Mouse (Mus musculus) MEL (cell line): ENCODE data around the gene Rnf182. TPM values are rescaled to one million over a fixed set of nuclear protein-coding genes. Genes with fewer than 3 reads are reported as not detected.

ENCODE experiments used
- DNase-seq: peaks from one replicate; pipeline ENCODE4 v3.0.0; 2011; ENCODE audit warnings: low read depth, low spot score
- H3K27ac ChIP-seq: 2 replicates; pipeline ENCODE4 v1.5.1; 2012; ENCODE audit warnings: low read depth, mild to moderate bottlenecking, control low read depth, low read length, moderate library complexity; ENCODE audit not compliant: control insufficient read depth
- H3K27me3 ChIP-seq, 2 experiments: fragments of 150-350 bp in 1 of 2; sonication (generic) in 1 of 2; 2 replicates each; pipeline ENCODE4 v1.6.1; 2012; ENCODE audit warnings: low read length in 2 of 2, mild to moderate bottlenecking in 2 of 2, improper control_type of control experiment in 1 of 2, moderate library complexity in 1 of 2; ENCODE audit not compliant: insufficient read depth in 2 of 2, control insufficient read depth in 1 of 2
- H3K36me3 ChIP-seq, 2 experiments: 2 replicates each; pipeline ENCODE4 v1.6.1; 2012 to 2014; ENCODE audit warnings: low read length in 2 of 2, improper control_type of control experiment in 1 of 2, inconsistent platforms in 1 of 2, mild to moderate bottlenecking in 1 of 2; ENCODE audit not compliant: insufficient read depth in 2 of 2, control insufficient read depth in 1 of 2
- H3K4me1 ChIP-seq, 2 experiments: fragments of 150-350 bp in 1 of 2; sonication (generic) in 1 of 2; 2 replicates each; pipeline ENCODE4 v1.6.1; 2012; ENCODE audit warnings: low read length in 2 of 2, improper control_type of control experiment in 1 of 2, mild to moderate bottlenecking in 1 of 2; ENCODE audit not compliant: insufficient read depth in 2 of 2, control insufficient read depth in 1 of 2
- H3K4me3 ChIP-seq, 2 experiments: fragments of 150-350 bp in 1 of 2; sonication (generic) in 1 of 2; 2 replicates each; pipeline ENCODE4 v1.5.1; 2012; ENCODE audit warnings: low read depth in 2 of 2, low read length in 2 of 2, mild to moderate bottlenecking in 2 of 2, moderate library complexity in 2 of 2, control low read depth in 1 of 2, improper control_type of control experiment in 1 of 2; ENCODE audit not compliant: control insufficient read depth in 1 of 2, insufficient read depth in 1 of 2
- H3K79me2 ChIP-seq: 2 replicates; pipeline ENCODE4 v1.6.1; 2012; ENCODE audit warnings: mild to moderate bottlenecking, low read length, moderate library complexity; ENCODE audit not compliant: control insufficient read depth, poor library complexity, insufficient read depth
- H3K9ac ChIP-seq: 2 replicates; pipeline ENCODE4 v1.6.1; 2012; ENCODE audit warnings: low read depth, mild to moderate bottlenecking, control low read depth, low read length, moderate library complexity; ENCODE audit not compliant: control insufficient read depth, poor library complexity, severe bottlenecking
- H3K9me3 ChIP-seq: fragments of 150-350 bp; sonication (generic); replicated peaks from 2 replicates; pipeline ENCODE4 v1.6.1; 2012; ENCODE audit warnings: mild to moderate bottlenecking, low read length, improper control_type of control experiment, moderate library complexity; ENCODE audit not compliant: insufficient read depth
- CTCF ChIP-seq, 3 experiments: IDR thresholded peaks in 2 of 3; conservative IDR thresholded peaks in 1 of 3; 2 replicates each; pipeline ENCODE4 v1.5.1; 2011 to 2012; ENCODE audit warnings: low read length in 3 of 3, low read depth in 2 of 3, mild to moderate bottlenecking in 2 of 3, improper control_type of control experiment in 1 of 3, inconsistent platforms in 1 of 3, mixed read lengths in 1 of 3, moderate library complexity in 1 of 3; ENCODE audit not compliant: control insufficient read depth in 1 of 3, insufficient read depth in 1 of 3, poor library complexity in 1 of 3, severe bottlenecking in 1 of 3
- E2F4 ChIP-seq: IDR thresholded peaks from 2 replicates; pipeline ENCODE4 v1.6.1; 2011; ENCODE audit warnings: low read depth, low read length, improper control_type of control experiment, borderline replicate concordance
- EP300 ChIP-seq, 2 experiments: IDR thresholded peaks; 2 replicates each; pipeline ENCODE4 v1.6.1; 2011; ENCODE audit warnings: improper control_type of control experiment in 2 of 2, low read length in 2 of 2, low read depth in 1 of 2, mild to moderate bottlenecking in 1 of 2
- ETS1 ChIP-seq: IDR thresholded peaks from 2 replicates; pipeline ENCODE4 v1.6.1; 2012; ENCODE audit warnings: low read depth, mild to moderate bottlenecking, inconsistent platforms, low read length, improper control_type of control experiment, moderate library complexity
- GATA1 ChIP-seq: IDR thresholded peaks from 2 replicates; pipeline ENCODE4 v1.6.1; 2011; ENCODE audit warnings: low read depth, low read length, improper control_type of control experiment
- HCFC1 ChIP-seq: IDR thresholded peaks from 2 replicates; pipeline ENCODE4 v1.6.1; 2012; ENCODE audit warnings: low read depth, mild to moderate bottlenecking, inconsistent platforms, low read length, improper control_type of control experiment, moderate library complexity
- MAX ChIP-seq: IDR thresholded peaks from 2 replicates; pipeline ENCODE4 v1.6.1; 2011; ENCODE audit warnings: low read length, improper control_type of control experiment
- MAZ ChIP-seq: IDR thresholded peaks from 2 replicates; pipeline ENCODE4 v1.6.1; 2012; ENCODE audit warnings: low read depth, mild to moderate bottlenecking, inconsistent platforms, low read length, improper control_type of control experiment
- MEF2A ChIP-seq: IDR thresholded peaks from 2 replicates; pipeline ENCODE4 v1.6.1; 2014; ENCODE audit warnings: low read depth, mild to moderate bottlenecking, inconsistent platforms, low read length, improper control_type of control experiment; ENCODE audit not compliant: poor library complexity, insufficient replicate concordance, severe bottlenecking; ENCODE audit errors: extremely low read depth
- MYB ChIP-seq: IDR thresholded peaks from 2 replicates; pipeline ENCODE4 v1.6.1; 2011; ENCODE audit warnings: mild to moderate bottlenecking, low read depth, low read length, improper control_type of control experiment
- NRF1 ChIP-seq: IDR thresholded peaks from 2 replicates; pipeline ENCODE4 v1.6.1; 2014; ENCODE audit warnings: low read depth, mild to moderate bottlenecking, inconsistent platforms, low read length, improper control_type of control experiment, moderate library complexity; ENCODE audit not compliant: poor library complexity, insufficient read depth, severe bottlenecking
- POLR2A ChIP-seq, 2 experiments: IDR thresholded peaks; 2 replicates each; pipeline ENCODE4 v1.6.1; 2011 to 2012; ENCODE audit warnings: low read length in 2 of 2, mild to moderate bottlenecking in 2 of 2, control low read depth in 1 of 2, improper control_type of control experiment in 1 of 2, low read depth in 1 of 2, moderate library complexity in 1 of 2; ENCODE audit not compliant: control insufficient read depth in 1 of 2, insufficient read depth in 1 of 2, poor library complexity in 1 of 2
- POLR2AphosphoS2 ChIP-seq: IDR thresholded peaks from 2 replicates; pipeline ENCODE4 v1.6.1; 2011; ENCODE audit warnings: low read length, improper control_type of control experiment
- RAD21 ChIP-seq: IDR thresholded peaks from 2 replicates; pipeline ENCODE4 v1.6.1; 2011; ENCODE audit warnings: mild to moderate bottlenecking, low read depth, low read length, improper control_type of control experiment
- RCOR1 ChIP-seq: IDR thresholded peaks from 2 replicates; pipeline ENCODE4 v1.6.1; 2012; ENCODE audit warnings: low read depth, mild to moderate bottlenecking, inconsistent platforms, low read length, improper control_type of control experiment
- SIN3A ChIP-seq: IDR thresholded peaks from 2 replicates; pipeline ENCODE4 v1.6.1; 2012; ENCODE audit warnings: low read length, improper control_type of control experiment, inconsistent platforms
- TAL1 ChIP-seq: IDR thresholded peaks from 2 replicates; pipeline ENCODE4 v1.6.1; 2012; ENCODE audit warnings: mild to moderate bottlenecking, inconsistent platforms, low read length, moderate library complexity, mixed read lengths
- TBP ChIP-seq: IDR thresholded peaks from 2 replicates; pipeline ENCODE4 v1.8.0; 2011; ENCODE audit warnings: low read depth, low read length, improper control_type of control experiment
- TCF12 ChIP-seq: IDR thresholded peaks from 2 replicates; pipeline ENCODE4 v1.6.1; 2014; ENCODE audit warnings: low read depth, mild to moderate bottlenecking, inconsistent platforms, low read length, improper control_type of control experiment, moderate library complexity
- USF1 ChIP-seq: IDR thresholded peaks from 2 replicates; pipeline ENCODE4 v1.6.1; 2014; ENCODE audit warnings: low read depth, mild to moderate bottlenecking, inconsistent platforms, low read length, improper control_type of control experiment, moderate library complexity
- USF2 ChIP-seq, 2 experiments: IDR thresholded peaks; 2 replicates each; pipeline ENCODE4 v1.6.1; 2011 to 2012; ENCODE audit warnings: improper control_type of control experiment in 2 of 2, low read length in 2 of 2, borderline replicate concordance in 1 of 2, inconsistent platforms in 1 of 2, low read depth in 1 of 2, mild to moderate bottlenecking in 1 of 2; ENCODE audit not compliant: insufficient read depth in 1 of 2
- ZNF384 ChIP-seq: IDR thresholded peaks from 2 replicates; pipeline ENCODE4 v1.6.1; 2012; ENCODE audit warnings: low read depth, mild to moderate bottlenecking, inconsistent platforms, low read length, improper control_type of control experiment
- polyA plus RNA-seq, 2 experiments: library from polyadenylated mRNA; stranded (reverse) in 1 of 2; unstranded in 1 of 2; fragments of >175 nt in 1 of 2; fragments of >200 nt in 1 of 2; gene quantifications; 2 replicates each; pipeline versions ENCODE4 v1.2.1 to v1.2.4; 2012; ENCODE audit warnings: low replicate concordance in 2 of 2, low read depth in 1 of 2; ENCODE audit not compliant: insufficient read length in 2 of 2, insufficient read depth in 1 of 2, missing spikeins in 1 of 2
- total RNA-seq: library from RNA; depleted of rRNA; stranded (reverse); fragments of 300-350 nt; gene quantifications from 2 replicates; pipeline ENCODE4 v1.2.3, GENCODE M21; 2012

The Rnf182 gene
- total and polyA plus RNA-seq, 3 experiments: 0.04 TPM; not detected in 2

DNA sequence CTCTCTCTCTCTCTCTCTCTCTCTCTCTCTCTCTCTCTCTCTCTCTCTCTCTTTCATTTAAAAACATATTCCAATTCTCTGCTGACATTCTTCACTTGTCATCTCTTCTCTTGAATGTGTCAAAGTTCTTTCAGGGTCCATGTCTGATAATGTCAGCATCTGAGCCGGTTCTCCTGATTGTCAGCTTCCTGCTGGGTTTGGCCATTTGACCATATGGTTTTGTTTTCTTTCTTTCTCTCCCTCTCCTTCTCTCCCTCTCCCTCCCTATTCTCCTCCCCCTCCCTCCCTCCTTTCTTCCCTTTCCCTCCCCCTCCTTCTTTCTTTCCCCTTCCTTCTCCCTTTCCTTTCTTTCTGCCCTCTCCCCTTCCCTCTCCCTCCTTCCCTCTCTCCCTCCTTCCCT is 29.5 kb downstream of the Rnf182 start:
- H3K9me3 ChIP-seq: no peaks in the 10 kb centered on the region
- no peak overlapping the region for H3K4me3 ChIP-seq
- no peak overlapping the region for H3K9ac ChIP-seq
- no peak overlapping the region for H3K27ac ChIP-seq
- no peak for TF ChIP-seq POLR2AphosphoS2
- TF ChIP-seq ETS1: no peak
- no peak for TF ChIP-seq MAX
- TF ChIP-seq EP300 (IDR thresholded peaks at IDR 0.05; ENCODE audit: low read depth in 1 of 2, low read length in 2 of 2): no peak
- TF ChIP-seq MAZ: no peak
- no peak for TF ChIP-seq MEF2A
- TF ChIP-seq TCF12: no peak
- TF ChIP-seq NRF1: no peak
- TF ChIP-seq SIN3A: no peak
- TF ChIP-seq USF2 (IDR thresholded peaks at IDR 0.05; ENCODE audit: borderline replicate concordance in 1 of 2, insufficient read depth in 1 of 2, low read depth in 1 of 2, low read length in 2 of 2): no peak
- no peaks in the 10 kb centered on the region for H3K27me3 ChIP-seq
- H3K36me3 ChIP-seq: no peaks in the 10 kb centered on the region
- H3K79me2 ChIP-seq: no peaks in the 10 kb centered on the region
- no peak for DNase-seq
- no peaks in the 10 kb centered on the region for H3K4me1 ChIP-seq

DNA sequence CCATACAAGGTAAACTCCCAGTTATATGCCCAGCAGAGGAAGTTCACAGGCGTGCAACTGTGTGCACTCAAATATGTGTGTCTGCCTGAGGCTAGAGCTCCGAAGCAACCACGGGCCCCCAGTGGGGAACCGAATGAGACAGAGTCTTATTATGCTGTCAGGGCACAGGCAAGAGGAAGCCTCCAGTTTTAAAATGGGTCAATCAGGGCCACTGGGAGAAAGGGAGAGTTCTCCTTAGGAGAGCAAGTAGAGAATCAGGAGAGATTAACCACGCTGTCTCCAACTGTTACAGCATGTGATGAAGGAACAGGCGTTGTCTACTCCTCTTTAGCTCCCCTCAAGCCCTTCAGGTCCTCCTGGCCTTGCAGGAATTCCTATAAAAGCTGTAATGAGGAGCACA is 33.0 kb downstream of the Rnf182 start:
- Histone ChIP-seq H3K36me3 (no peaks in the 10 kb centered on the region), H3K4me1 (no peaks in the 10 kb centered on the region), H3K4me3 (no peak overlapping the region), H3K9me3 (no peaks in the 10 kb centered on the region), H3K9ac (no peak overlapping the region), H3K27me3 (no peaks in the 10 kb centered on the region), H3K79me2 (no peaks in the 10 kb centered on the region), H3K27ac (no peak overlapping the region)
- no peak for DNase-seq
- no peak for TF ChIP-seq POLR2AphosphoS2
- no peak for TF ChIP-seq TBP
- no peak for TF ChIP-seq ZNF384
- no peak for TF ChIP-seq RAD21
- TF ChIP-seq GATA1: no peak
- no peak for TF ChIP-seq TCF12
- no peak for TF ChIP-seq E2F4
- no peak for TF ChIP-seq RCOR1
- TF ChIP-seq USF1: no peak
- TF ChIP-seq MYB: no peak
- no peak for TF ChIP-seq HCFC1
- no peak for TF ChIP-seq MAZ
- no peak for TF ChIP-seq EP300 (IDR thresholded peaks at IDR 0.05; ENCODE audit: low read depth in 1 of 2, low read length in 2 of 2)
- no peak for TF ChIP-seq POLR2A (IDR thresholded peaks at IDR 0.05; ENCODE audit: control insufficient read depth in 1 of 2, insufficient read depth in 1 of 2, low read depth in 1 of 2, low read length in 2 of 2, poor library complexity in 1 of 2)
- TF ChIP-seq TAL1: no peak
- TF ChIP-seq CTCF (IDR thresholded peaks at IDR 0.05 in 2 of 3, conservative IDR thresholded peaks at IDR 0.05 in 1 of 3; ENCODE audit: control insufficient read depth in 1 of 3, insufficient read depth in 1 of 3, low read depth in 2 of 3, low read length in 3 of 3, poor library complexity in 1 of 3, severe bottlenecking in 1 of 3): no peak
- TF ChIP-seq MAX: no peak
